Mouse (Mus musculus) kidney, adult 18-20 months (tissue): ENCODE results near the gene Nr3c2.
A peak's percentile ranks its signal among the peaks of the same experiment; 100 is the strongest.

Experiments used
- DNase-seq: peaks from one replicate; pipeline ENCODE4 v3.0.0; 2021

The Nr3c2 gene

DNA sequence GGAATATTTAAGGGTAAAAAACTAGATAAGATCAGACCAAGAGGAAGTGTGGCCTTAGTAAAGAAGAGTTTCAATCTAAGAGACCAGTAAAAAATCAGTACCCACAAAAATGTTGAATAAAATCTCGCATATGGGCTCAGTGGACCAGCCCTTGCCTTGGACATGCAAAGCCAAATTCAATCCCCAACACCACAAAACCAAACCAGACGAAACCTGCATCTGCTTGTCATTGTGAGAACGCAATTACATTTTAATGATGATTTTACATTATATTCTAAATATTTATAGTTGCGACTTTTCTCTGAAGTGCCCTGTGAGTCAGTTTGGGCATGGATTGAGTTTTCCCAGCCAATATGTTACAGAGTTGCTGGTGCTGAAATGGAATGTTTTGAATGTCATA lies 183.4 kb downstream of the Nr3c2 start:
- no peak for DNase-seq

DNA sequence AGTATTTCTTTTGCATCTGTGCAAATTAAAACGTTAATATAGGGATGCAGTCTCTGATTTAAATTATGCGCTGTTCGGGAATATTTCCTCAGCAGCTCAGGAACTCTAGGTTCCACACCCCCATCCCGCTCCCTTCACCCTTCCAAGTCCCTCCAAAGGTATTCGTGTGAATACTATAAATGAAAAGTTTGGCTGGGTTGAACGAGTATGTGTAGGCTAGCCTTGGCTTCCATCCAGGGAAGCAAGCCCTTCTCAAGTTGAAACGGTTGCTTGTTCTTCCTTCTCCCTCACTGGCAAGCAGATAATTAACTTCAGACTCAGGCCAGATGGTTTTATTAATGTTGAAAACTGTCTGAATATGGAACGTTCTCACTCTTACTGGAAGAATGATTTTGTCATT lies 186.8 kb downstream of the Nr3c2 start:
- no peak for DNase-seq

- DNase-seq = no peak
Observed at GRCm38 (mm10) chr8:77096721-77097120, 197.5 kb downstream of the Nr3c2 start.

- no peak for DNase-seq
Observed at GRCm38 (mm10) chr8:77098101-77098500, 198.9 kb downstream of the Nr3c2 start.

GRCm38 (mm10) chr8:77100370-77100769 lies 201.1 kb downstream of the Nr3c2 start:
- DNase-seq = peak; percentile 59

- DNase-seq = no peak
Observed at GRCm38 (mm10) chr8:77102879-77103278, 203.6 kb downstream of the Nr3c2 start.

- no peak for DNase-seq
Observed at GRCm38 (mm10) chr8:77112719-77113118, 213.5 kb downstream of the Nr3c2 start.

GRCm38 (mm10) chr8:77114769-77115168 lies 215.5 kb downstream of the Nr3c2 start:
- DNase-seq = no peak

- no peak for DNase-seq
Observed at GRCm38 (mm10) chr8:77116419-77117079, 217.3 kb downstream of the Nr3c2 start.

DNA sequence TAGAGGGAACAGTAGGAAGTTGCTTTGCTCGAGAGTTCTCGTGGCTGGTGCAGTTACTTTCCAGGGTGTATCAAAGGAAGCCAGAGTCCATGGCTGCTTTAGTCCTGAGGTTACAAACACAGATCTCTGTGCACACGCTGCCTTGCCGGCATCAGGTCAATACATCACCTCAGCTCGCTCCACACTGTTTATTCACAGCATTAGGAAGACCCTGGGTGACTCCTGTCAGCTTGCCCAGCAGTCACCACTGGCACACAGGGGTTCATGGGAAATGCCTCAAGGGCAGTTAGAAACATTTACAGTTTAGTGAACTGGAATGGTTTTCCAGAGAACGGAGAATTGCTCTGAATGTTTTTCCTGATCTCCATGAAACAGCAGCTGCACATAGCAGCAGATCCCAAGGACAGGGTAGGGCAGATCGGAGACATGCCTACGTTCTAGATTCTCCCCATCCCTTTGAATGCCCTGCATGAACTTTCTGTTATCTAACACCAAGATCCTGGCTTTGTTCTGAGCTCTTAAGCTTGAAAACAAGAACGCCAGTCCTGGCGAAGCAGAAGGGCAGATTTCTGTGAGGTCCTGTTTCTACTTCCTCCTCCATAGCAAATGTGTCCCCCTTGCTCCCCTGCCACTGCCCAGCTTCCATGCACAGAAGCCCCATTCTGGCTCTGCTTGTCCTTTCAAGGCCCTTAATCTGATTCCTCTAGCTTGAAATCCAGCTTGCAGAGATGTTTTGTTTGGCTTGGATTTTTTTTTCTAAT lies 221.7 kb downstream of the Nr3c2 start:
- DNase-seq = peak; percentile 62

DNA sequence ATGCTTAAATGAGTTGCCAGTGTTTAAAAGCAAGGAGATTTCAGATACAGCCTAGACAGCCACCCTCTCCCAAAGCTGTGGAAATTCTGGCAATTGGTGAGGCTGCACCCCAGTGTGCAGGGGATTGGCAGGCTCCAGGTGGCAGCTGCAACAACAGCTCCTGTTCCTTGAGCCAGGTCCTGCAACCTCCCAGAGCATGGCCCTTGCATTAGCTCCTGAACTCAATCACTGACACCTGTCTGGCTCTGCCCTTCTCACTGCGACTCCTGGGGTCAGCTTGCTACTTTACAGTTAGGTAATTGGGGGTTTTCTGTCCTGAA lies 222.3 kb downstream of the Nr3c2 start:
- DNase-seq = no peak

DNA sequence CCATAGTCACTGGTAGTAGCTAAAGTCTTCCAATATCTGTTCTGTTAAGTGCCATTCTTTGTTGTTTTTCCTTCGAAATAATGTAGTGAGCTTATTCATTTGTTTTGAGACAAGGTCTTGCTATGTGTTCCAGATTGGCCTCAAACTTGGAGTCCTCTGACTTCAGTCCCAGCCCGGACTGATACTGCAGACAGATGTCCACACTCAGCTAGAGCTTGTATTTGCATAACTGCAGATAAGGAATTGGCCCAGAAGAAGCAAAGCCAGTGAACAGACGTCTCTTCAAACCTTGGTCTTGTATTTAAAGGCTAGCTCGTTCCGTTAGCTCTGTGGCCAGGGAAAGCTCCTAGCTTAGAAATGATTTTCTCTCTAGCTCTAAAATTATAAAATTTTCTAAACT lies 223.1 kb downstream of the Nr3c2 start:
- DNase-seq = no peak

- no peak for DNase-seq
Observed at GRCm38 (mm10) chr8:77125777-77126176, 226.5 kb downstream of the Nr3c2 start.

DNA sequence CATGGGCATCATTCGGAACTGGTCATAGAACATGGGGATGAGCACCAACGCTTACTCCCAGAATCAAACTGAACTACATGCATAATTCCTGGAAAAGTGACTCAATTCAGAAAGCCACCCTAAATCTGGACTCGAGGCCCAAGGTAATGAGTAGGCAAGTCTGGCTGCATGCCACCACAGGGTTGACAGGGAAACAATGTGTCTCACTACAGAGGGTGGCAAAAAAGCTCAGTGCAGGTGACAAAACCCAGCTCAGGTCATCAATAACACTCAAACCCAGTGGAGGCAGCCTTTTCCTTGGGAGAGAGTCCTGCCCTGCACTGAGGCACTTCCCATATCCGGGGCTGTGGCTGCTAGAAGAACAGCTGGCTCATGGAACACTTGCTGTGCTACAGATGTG lies 228.8 kb downstream of the Nr3c2 start:
- DNase-seq = no peak

DNA sequence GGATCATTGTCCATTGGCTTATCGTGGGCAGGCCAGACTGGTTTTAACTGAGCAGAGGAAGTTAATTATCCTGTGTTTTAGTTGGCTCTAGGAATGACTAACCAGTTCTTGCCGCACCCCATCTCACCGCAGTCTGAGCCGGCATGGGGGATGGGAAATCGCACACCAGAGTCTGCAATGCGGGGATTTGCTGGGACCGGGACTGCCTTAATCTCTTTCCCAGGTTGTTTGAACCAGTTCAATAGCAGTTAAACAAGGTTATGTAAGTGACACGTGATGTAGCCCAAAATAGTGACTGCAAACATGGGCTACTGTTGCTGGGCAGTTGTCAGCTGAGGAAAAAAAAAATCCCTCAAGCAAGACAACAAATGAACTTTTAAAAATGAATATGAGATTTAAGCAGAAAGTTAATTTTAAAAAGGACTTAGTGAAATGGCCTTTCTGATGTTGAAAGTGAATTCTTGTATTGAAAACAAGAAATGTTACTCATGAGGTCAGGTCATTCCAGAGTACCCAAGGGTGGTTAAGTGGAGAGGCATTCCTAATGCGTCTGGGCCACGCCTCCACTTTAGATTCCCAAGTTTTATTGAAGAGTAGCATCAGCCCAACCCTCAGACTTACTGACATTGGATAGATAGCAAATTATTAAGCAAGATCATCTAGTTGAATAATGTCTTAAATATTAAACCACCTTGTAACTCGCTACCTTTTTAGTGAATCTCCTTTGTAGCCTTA lies 233.8 kb downstream of the Nr3c2 start:
- peak; percentile 79 for DNase-seq

GRCm38 (mm10) chr8:77133797-77134385 lies 234.6 kb downstream of the Nr3c2 start:
- DNase-seq = no peak

- DNase-seq = no peak
Observed at GRCm38 (mm10) chr8:77145285-77145684, 246.0 kb downstream of the Nr3c2 start.

- DNase-seq = peak; percentile 29
Observed at GRCm38 (mm10) chr8:77154496-77154895, 255.3 kb downstream of the Nr3c2 start.

GRCm38 (mm10) chr8:77169320-77169719 lies 270.1 kb downstream of the Nr3c2 start:
- no peak for DNase-seq

- no peak for DNase-seq
Observed at GRCm38 (mm10) chr8:77169757-77170438, 270.7 kb downstream of the Nr3c2 start.

DNA sequence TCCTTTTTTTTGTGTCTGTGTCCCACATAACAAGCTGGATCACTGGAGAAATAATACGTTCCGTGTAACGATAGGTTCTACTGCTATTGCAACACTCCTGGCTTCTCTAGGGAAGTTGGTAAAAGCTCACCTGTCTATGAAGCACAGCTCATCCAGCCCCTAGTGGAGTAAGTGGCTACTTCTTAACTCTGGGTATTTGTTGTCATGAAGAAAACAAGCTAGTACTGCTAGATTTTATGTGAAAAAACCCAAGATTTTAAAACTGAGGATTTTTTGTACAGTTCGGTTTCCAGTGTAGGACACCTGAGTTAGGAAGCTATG lies 271.2 kb downstream of the Nr3c2 start:
- DNase-seq = no peak

DNA sequence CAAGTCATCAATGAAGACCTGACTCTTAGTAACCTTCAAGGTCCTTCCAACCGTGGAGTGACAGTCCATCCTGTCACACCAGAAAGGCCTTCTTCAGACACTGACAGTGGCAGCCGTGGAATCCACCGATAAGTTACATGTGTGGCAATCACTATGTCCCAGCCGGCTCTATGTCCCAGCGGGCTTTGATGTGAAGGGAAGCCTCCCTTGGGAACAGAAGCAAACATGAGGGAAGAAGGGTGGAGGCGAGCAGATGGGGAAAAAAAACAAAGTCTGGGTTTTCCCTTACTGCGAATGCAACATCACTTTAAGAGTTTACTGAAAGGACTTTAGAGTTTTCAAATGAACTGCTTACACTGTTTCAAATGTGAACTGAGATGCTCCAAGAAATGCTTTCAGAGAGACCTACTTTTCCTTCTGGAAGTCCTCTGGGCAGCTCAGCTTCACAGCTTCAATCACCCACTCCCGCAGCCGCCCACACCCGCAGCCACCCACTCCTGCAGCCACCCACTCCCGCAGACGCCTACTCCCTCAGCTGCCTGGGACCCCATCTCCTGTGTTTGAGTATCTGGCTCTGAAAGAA lies 273.9 kb downstream of the Nr3c2 start:
- DNase-seq = no peak

GRCm38 (mm10) chr8:77173736-77174135 lies 274.5 kb downstream of the Nr3c2 start:
- no peak for DNase-seq
